Mouse (Mus musculus) gonadal fat pad, adult 2 months (tissue): ENCODE data around the gene Olfr283. TPM values are rescaled to one million over a fixed set of nuclear protein-coding genes. Genes with fewer than 3 reads are reported as not detected.
"Not testable (repeated sequence)": the region's sequence is repeated elsewhere in the genome, so short reads cannot be mapped to it uniquely, and the experiment has no call there.

Experiments used
- DNase-seq: peaks from one replicate; pipeline ENCODE4 v3.0.0-alpha.2; 2012; ENCODE audit warnings: low read depth
- polyA plus RNA-seq: library from polyadenylated mRNA; depleted of rRNA; stranded (reverse); fragments of >200 nt; gene quantifications from 2 replicates; pipeline ENCODE4 v1.2.3, GENCODE M21; 2012; rRNA removed

Gene Olfr283
- polyA plus RNA-seq = not detected in 2 replicates

GRCm38 (mm10) chr15:98380846-98381245 lies at the start of gene Olfr283:
TSS of gene Olfr283 (minus strand) at chr15:98380946.
- DNase-seq = no peak

GRCm38 (mm10) chr15:98425188-98425587 lies 44.4 kb upstream of the Olfr283 start:
- DNase-seq = no peak

GRCm38 (mm10) chr15:98424753-98425152 lies 44.0 kb upstream of the Olfr283 start:
- no peak for DNase-seq

GRCm38 (mm10) chr15:98424326-98424725 lies 43.6 kb upstream of the Olfr283 start:
- DNase-seq = no peak

GRCm38 (mm10) chr15:98420897-98421296 lies 40.2 kb upstream of the Olfr283 start:
- no peak for DNase-seq

- no peak for DNase-seq
Observed at GRCm38 (mm10) chr15:98418096-98418495, 37.4 kb upstream of the Olfr283 start.

- not testable (repeated sequence) for DNase-seq
Observed at GRCm38 (mm10) chr15:98417285-98417684, 36.5 kb upstream of the Olfr283 start.

GRCm38 (mm10) chr15:98416802-98417201 lies 36.1 kb upstream of the Olfr283 start:
- DNase-seq = not testable (repeated sequence)

GRCm38 (mm10) chr15:98415996-98416395 lies 35.2 kb upstream of the Olfr283 start:
- no peak for DNase-seq

GRCm38 (mm10) chr15:98410249-98410648 lies 29.5 kb upstream of the Olfr283 start:
- no peak for DNase-seq

- no peak for DNase-seq
Observed at GRCm38 (mm10) chr15:98409635-98410034, 28.9 kb upstream of the Olfr283 start.

- DNase-seq = no peak
Observed at GRCm38 (mm10) chr15:98408406-98409060, 27.8 kb upstream of the Olfr283 start.

- no peak for DNase-seq
Observed at GRCm38 (mm10) chr15:98402356-98402755, 21.6 kb upstream of the Olfr283 start.

- no peak for DNase-seq
Observed at GRCm38 (mm10) chr15:98397136-98397535, 16.4 kb upstream of the Olfr283 start.

GRCm38 (mm10) chr15:98391903-98392187 lies 11.1 kb upstream of the Olfr283 start:
- DNase-seq = no peak

- no peak for DNase-seq
Observed at GRCm38 (mm10) chr15:98391081-98391902, 10.5 kb upstream of the Olfr283 start.

- DNase-seq = no peak
Observed at GRCm38 (mm10) chr15:98389796-98390195, 9.1 kb upstream of the Olfr283 start.

GRCm38 (mm10) chr15:98387621-98388020 lies 6.9 kb upstream of the Olfr283 start:
- DNase-seq = no peak

GRCm38 (mm10) chr15:98378209-98378608 lies 2.5 kb downstream of the Olfr283 start:
- DNase-seq = no peak

GRCm38 (mm10) chr15:98340887-98341286 lies 39.9 kb downstream of the Olfr283 start, which contains the start of gene Olfr284:
TSS of gene Olfr284 (minus strand) at chr15:98340987.
- DNase-seq = no peak
